Comparison of ENCODE assay signal across 8 mouse cellular contexts in genomic region chr17:33032900-33033891, GRCm38 (mm10). TPM values are rescaled to one million over a fixed set of nuclear protein-coding genes. Genes with fewer than 3 reads are reported as not detected.
DNase-seq lines count a peak whose midpoint lies in the region; ATAC-seq and TF ChIP-seq lines count a peak whose summit lies in the region.

Zfp763 (minus strand) TSS chr17:33033402.

- no peak for TF ChIP-seq POLR2A in kidney, adult 2 months (IDR thresholded peaks at IDR 0.05; ENCODE audit: low read depth, low read length)
- TF ChIP-seq POLR2A in spleen, adult 2 months (IDR thresholded peaks at IDR 0.05; ENCODE audit: low read depth, low read length): no peak

- H3K4me2 ChIP-seq in embryonic facial prominence, embryonic 13.5 days: peak within 1 kb of the TSS; percentile 61
- peak within 1 kb of the TSS; percentile 60 for H3K4me2 ChIP-seq in limb, embryonic 12.5 days
- H3K4me2 ChIP-seq in midbrain, embryonic 15.5 days: peak within 1 kb of the TSS; percentile 60

- peaks cover 4% of the 10 kb centered on the region for H3K4me1 ChIP-seq in embryonic facial prominence, embryonic 13.5 days
- H3K4me1 ChIP-seq in kidney, adult 2 months (ENCODE audit: control insufficient read depth, insufficient read depth, low read length): no peaks in the 10 kb centered on the region; the same call in 1 of the 2 replicates
- H3K4me1 ChIP-seq in limb, embryonic 12.5 days (replicated peaks): peaks cover 3% of the 10 kb centered on the region; the same call in 1 of the 2 replicates
- peaks cover 14% of the 10 kb centered on the region for H3K4me1 ChIP-seq in midbrain, embryonic 15.5 days
- no peaks in the 10 kb centered on the region for H3K4me1 ChIP-seq in spleen, adult 2 months (ENCODE audit: control insufficient read depth, insufficient read depth, insufficient read length)

- peaks cover 17% of the 10 kb centered on the region for H3K9me3 ChIP-seq in embryonic facial prominence, embryonic 13.5 days
- no peaks in the 10 kb centered on the region; the same call in 1 of the 2 replicates for H3K9me3 ChIP-seq in limb, embryonic 12.5 days
- H3K9me3 ChIP-seq in midbrain, embryonic 15.5 days: no peaks in the 10 kb centered on the region

- 0 out of 2 replicates have a peak, but pooled peaks have one; percentile 14 for TF ChIP-seq CTCF in kidney, adult 2 months (conservative IDR thresholded peaks at IDR 0.05; ENCODE audit: insufficient read depth, insufficient read length, low read depth, low read length)
- TF ChIP-seq CTCF in spleen, adult 2 months (IDR thresholded peaks at IDR 0.05; ENCODE audit: extremely low read depth, insufficient read depth, insufficient read length, insufficient replicate concordance): no peak

- peak; percentile 96 for DNase-seq in 3T3-L1 (ENCODE audit: low read depth, low spot score)
- peak; percentile 82 to 86 for DNase-seq in adrenal gland, postnatal 36 days
- peak; percentile 85 to 86 for DNase-seq in heart, adult 18-20 months
- DNase-seq in kidney, adult 2 months: peak; percentile 94
- DNase-seq in spleen, adult 2 months (ENCODE audit: low read depth in 1 of 2, low spot score in 2 of 2): peak; percentile 50 to 67

- H3K4me3 ChIP-seq in embryonic facial prominence, embryonic 13.5 days: peak within 1 kb of the TSS; percentile 87
- peak within 1 kb of the TSS; percentile 65 for H3K4me3 ChIP-seq in kidney, adult 2 months (ENCODE audit: insufficient read depth, low read depth, low read length)
- peak within 1 kb of the TSS; percentile 78 for H3K4me3 ChIP-seq in limb, embryonic 12.5 days (replicated peaks)
- peak within 1 kb of the TSS; percentile 89 for H3K4me3 ChIP-seq in midbrain, embryonic 15.5 days
- peak within 1 kb of the TSS; percentile 66 for H3K4me3 ChIP-seq in spleen, adult 2 months (ENCODE audit: extremely low read depth, insufficient read depth, insufficient read length)

- ATAC-seq in embryonic facial prominence, embryonic 13.5 days (ENCODE audit: insufficient number of reproducible peaks, insufficient read depth, low FRiP score, low TSS enrichment, low read depth): peak; percentile 88
- peak; percentile 98 for ATAC-seq in limb, embryonic 12.5 days (ENCODE audit: insufficient number of reproducible peaks, insufficient read depth, low FRiP score, low TSS enrichment, low read depth)
- ATAC-seq in midbrain, embryonic 15.5 days (replicated peaks): peak; percentile 100

- WGBS in embryonic facial prominence, embryonic 13.5 days: 3% methylated on average over 27 of the region's 27 CpGs
- 2% methylated on average over 27 of the region's 27 CpGs for WGBS in kidney, adult 2 months
- WGBS in limb, embryonic 12.5 days: 3% methylated on average over 27 of the region's 27 CpGs
- 2% methylated on average over 27 of the region's 27 CpGs for WGBS in midbrain, embryonic 15.5 days
- 4% methylated on average over 27 of the region's 27 CpGs for WGBS in spleen, adult 2 months

- peak within 1 kb of the TSS; percentile 92 for H3K27ac ChIP-seq in embryonic facial prominence, embryonic 13.5 days
- no peak within 1 kb of the TSS; the same call in 1 of the 2 replicates for H3K27ac ChIP-seq in kidney, adult 2 months (ENCODE audit: insufficient read depth, low read depth, low read length)
- peak within 1 kb of the TSS; percentile 90 for H3K27ac ChIP-seq in limb, embryonic 12.5 days
- H3K27ac ChIP-seq in midbrain, embryonic 15.5 days: peak within 1 kb of the TSS; percentile 89
- no peak within 1 kb of the TSS for H3K27ac ChIP-seq in spleen, adult 2 months (ENCODE audit: insufficient read depth, low read length)

- H3K27me3 ChIP-seq in embryonic facial prominence, embryonic 13.5 days: no peaks in the 10 kb centered on the region
- no peaks in the 10 kb centered on the region for H3K27me3 ChIP-seq in kidney, adult 2 months (replicated peaks; ENCODE audit: control insufficient read depth, insufficient read depth, low read length)
- H3K27me3 ChIP-seq in limb, embryonic 12.5 days: no peaks in the 10 kb centered on the region
- H3K27me3 ChIP-seq in midbrain, embryonic 15.5 days (replicated peaks): no peaks in the 10 kb centered on the region
- no peaks in the 10 kb centered on the region for H3K27me3 ChIP-seq in spleen, adult 2 months (ENCODE audit: control insufficient read depth, insufficient read depth, low read length)

- H3K9ac ChIP-seq in embryonic facial prominence, embryonic 13.5 days: peak within 1 kb of the TSS; percentile 91
- peak within 1 kb of the TSS; percentile 84 for H3K9ac ChIP-seq in limb, embryonic 12.5 days (replicated peaks)
- peak within 1 kb of the TSS; percentile 87 for H3K9ac ChIP-seq in midbrain, embryonic 15.5 days

- H3K36me3 ChIP-seq in embryonic facial prominence, embryonic 13.5 days: peaks cover 17% of the 10 kb centered on the region
- no peaks in the 10 kb centered on the region for H3K36me3 ChIP-seq in kidney, adult 2 months (ENCODE audit: control insufficient read depth, insufficient read depth, low read length)
- no peaks in the 10 kb centered on the region for H3K36me3 ChIP-seq in limb, embryonic 12.5 days
- H3K36me3 ChIP-seq in midbrain, embryonic 15.5 days (replicated peaks): no peaks in the 10 kb centered on the region
- H3K36me3 ChIP-seq in spleen, adult 2 months (ENCODE audit: control insufficient read depth, insufficient read depth, low read length): no peaks in the 10 kb centered on the region

RNA-seq across cellular contexts. Expression of gene Zfp763, which starts in this region (rescaled TPM):
- 1 to 10 TPM; 5.8 to 5.9 TPM for total RNA-seq in adrenal gland, postnatal 36 days (2021)
- polyA plus RNA-seq in embryonic facial prominence, embryonic 13.5 days (2015; fragmentation: Nextera tagmentation; extraction: Ambion mirVana): 22.0 and 22.4 TPM in 2 replicates
- total RNA-seq in heart, adult 18-20 months (2021): 1 to 10 TPM; 2.0 to 2.8 TPM
- 0.83 and 1.2 TPM in 2 replicates for polyA plus RNA-seq in kidney, adult 2 months (2012; rRNA removed)
- 18.2 and 18.9 TPM in 2 replicates for polyA plus RNA-seq in limb, embryonic 12.5 days (2016; fragmentation: Nextera tagmentation; extraction: Ambion mirVana)
- 28.7 and 29.5 TPM in 2 replicates for polyA plus RNA-seq in midbrain, embryonic 15.5 days (2015; fragmentation: Nextera tagmentation; extraction: Ambion mirVana)
- polyA plus RNA-seq in spleen, adult 2 months (2012; rRNA removed): 0.26 and 0.34 TPM in 2 replicates

Comparison
In these comparisons a context has a peak if more than half of its experiments do, and no peak if none do; other contexts are left out.
1. Peak in DNase-seq and H3K4me3 ChIP-seq in spleen, adult 2 months; RNA of the gene not detected or under 1 TPM.
2. H3K27ac ChIP-seq: peak in embryonic facial prominence, embryonic 13.5 days (single experiment), limb, embryonic 12.5 days (single experiment) and midbrain, embryonic 15.5 days (single experiment); none in kidney, adult 2 months (single experiment) and spleen, adult 2 months (single experiment).
3. Peak in every context shown above with its lines, with median percentiles within 50 percentile points of each other: DNase-seq, ATAC-seq, H3K4me2 ChIP-seq, H3K4me3 ChIP-seq and H3K9ac ChIP-seq.